Mouse (Mus musculus) lung, adult 2 months (tissue): Measurements from ENCODE around the gene Cdx2.

ENCODE experiments used
- CTCF ChIP-seq: fragments of 200-500 bp; IDR thresholded peaks from 2 replicates; pipeline ENCODE4 v1.5.1; 2011; ENCODE audit warnings: mild to moderate bottlenecking, low read length, control low read depth; ENCODE audit not compliant: insufficient read depth
- POLR2A ChIP-seq: fragments of 200-500 bp; IDR thresholded peaks from 2 replicates; pipeline ENCODE4 v1.6.1; 2011; ENCODE audit warnings: low read depth, mild to moderate bottlenecking, control low read depth, low read length, borderline replicate concordance; ENCODE audit errors: extremely low read depth

- no peak for TF ChIP-seq CTCF
- no peak for TF ChIP-seq POLR2A
Measured at GRCm38 (mm10) chr5:147339560-147339959, 32.5 kb upstream of the Cdx2 start.
